Mouse (Mus musculus): ENCODE data around the gene Nsun3. TPM values are rescaled to one million over a fixed set of nuclear protein-coding genes. Genes with fewer than 3 reads are reported as not detected.
"Not testable (repeated sequence)": the region's sequence is repeated elsewhere in the genome, so short reads cannot be mapped to it uniquely, and the experiment has no call there.

Nsun3 gene
- total RNA-seq, 4 experiments from 2014 or later: 6.3 to 9.6 (median 6.7) TPM

DNA sequence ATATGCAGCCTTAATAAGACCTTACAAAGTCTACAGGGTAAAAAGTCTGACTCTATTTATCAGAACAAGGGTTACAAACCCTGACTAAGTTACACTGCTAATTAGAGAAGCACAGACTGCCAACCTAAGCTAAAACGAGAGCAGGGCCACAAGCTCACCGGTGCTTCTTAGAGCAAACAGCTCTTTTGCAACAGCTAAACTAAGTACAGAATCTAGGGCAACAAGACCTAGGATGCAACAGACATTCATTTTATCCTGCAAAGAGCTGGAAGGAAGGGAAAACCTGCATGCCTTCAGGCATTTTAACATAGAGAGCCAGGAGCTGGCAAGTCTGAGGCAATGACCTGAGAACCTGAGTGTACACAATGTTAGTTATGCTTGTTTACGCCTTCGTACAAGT, 33.5 kb downstream of the Nsun3 start:
- no peak for DNase-seq (ENCODE audit: low spot score)

DNA sequence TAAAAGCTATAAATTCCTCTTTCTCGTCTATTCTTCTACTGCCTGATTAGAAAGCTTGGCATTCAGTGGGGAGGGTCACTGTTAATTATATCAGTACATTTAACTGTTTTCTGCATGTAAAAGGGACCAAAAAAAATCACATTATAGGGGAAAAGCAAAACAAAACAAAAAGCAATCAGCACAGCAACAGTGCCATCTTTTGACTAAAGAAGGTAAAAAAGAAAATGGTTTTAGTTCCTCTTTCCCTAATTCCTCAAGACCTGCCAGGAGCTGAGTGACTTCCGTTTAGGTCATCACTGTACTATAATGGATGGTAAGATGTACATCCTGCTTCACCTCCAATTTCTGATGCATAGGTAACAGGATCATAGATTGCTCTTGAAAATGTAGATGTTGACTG, 40.7 kb downstream of the Nsun3 start:
- DNase-seq (ENCODE audit: low spot score): no peak

- DNase-seq (ENCODE audit: low spot score): no peak
Measured at GRCm38 (mm10) chr16:62734359-62734758, 52.3 kb downstream of the Nsun3 start.

DNA sequence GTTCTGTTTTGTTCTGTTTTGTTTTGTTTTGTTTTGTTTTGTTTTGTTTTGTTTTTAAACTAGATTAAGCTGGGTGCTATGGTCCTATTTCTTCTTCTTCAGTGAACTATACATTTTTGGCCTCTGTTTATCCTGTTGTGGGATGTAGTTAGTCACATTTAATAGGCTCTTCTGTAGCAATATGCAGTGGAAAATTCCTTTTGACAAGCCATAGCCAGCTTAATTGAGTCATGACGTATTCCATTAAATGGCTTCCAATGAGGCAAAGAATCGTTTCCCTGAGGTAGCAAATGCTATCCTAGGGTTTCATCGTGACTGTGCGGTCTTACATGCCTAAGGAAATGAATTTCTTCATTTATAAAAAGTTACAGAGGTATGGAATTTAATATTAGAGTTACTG, 56.3 kb downstream of the Nsun3 start:
- DNase-seq (ENCODE audit: low spot score): no peak

GRCm38 (mm10) chr16:62729846-62730245, 56.8 kb downstream of the Nsun3 start:
- DNase-seq (ENCODE audit: low spot score): no peak

- DNase-seq (ENCODE audit: low spot score): not testable (repeated sequence)
Measured at GRCm38 (mm10) chr16:62718255-62718654, 68.4 kb downstream of the Nsun3 start.

DNA sequence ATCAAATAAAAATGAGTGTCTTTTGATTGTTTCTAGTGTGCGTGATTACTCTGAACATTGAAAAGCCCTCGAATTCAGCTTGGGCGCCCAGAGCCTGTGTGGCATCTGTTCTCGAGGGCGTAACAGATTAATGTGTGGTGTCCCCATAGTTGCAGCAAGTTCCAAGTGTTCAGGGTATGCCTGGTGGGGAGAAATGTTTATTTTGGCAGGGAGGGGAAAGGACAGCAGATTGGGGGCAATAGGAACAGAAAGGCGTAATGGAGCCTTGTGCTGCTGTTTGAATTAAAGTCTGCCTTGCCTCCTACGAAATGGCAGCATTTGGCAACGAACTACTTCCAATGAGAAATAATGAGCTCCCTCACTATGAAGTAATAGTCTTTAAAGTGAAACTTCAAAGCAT, 96.2 kb downstream of the Nsun3 start:
- DNase-seq (ENCODE audit: low spot score): no peak

DNA sequence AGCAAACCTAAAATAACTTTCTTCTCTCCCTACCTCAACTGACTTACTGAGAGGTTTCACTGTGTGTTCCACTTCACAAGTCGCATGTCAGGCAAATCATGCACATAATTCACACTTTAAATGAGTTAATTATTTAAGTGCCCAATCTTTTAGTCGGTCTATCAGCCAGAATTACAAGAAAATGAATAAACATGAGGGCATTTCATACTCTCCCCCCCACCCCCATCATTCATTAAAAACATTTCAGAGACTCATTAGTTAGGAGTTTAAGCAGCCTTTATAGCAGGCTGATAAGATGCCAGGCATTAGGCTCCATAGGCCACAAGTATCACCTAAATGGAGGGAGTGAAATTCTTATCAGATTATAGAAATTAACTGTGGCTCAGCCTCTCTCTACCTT, 100.5 kb downstream of the Nsun3 start:
- DNase-seq (ENCODE audit: low spot score): no peak

DNA sequence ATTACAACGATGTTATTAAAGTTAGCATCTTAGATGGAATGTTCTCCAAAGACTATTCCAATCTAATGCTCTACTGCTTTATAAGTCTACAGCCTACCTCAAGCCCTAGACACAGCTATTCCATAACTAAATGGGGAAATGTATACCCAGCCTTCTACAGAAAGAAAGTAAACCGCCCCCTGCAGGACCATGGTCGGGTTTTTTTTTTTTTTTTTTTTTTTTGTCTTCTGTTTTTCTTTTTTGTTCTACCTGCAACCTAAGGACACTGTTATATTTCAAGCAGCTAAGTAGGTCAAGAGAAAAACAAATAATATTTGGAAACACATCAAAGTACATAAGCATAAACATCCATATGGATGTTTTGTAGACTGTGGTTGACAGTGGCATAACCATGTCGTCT, 101.1 kb downstream of the Nsun3 start:
- no peak for DNase-seq (ENCODE audit: low spot score)

Small RNA genes lying within 50 kb of the gene (microRNA-seq; reads per million reads assigned to microRNA genes)
- not detected for gene Gm25986

Other genes starting within 250 kb of the Nsun3 start
- not detected for gene Stx19, start 27.9 kb upstream of the Nsun3 start, total RNA-seq (2022)
- 1 to 10 TPM; 5.0 to 7.9 (median 6.5) TPM for gene Arl13b, start 60.2 kb upstream of the Nsun3 start, total RNA-seq (2022)
- 10 to 100 TPM; 14.0 to 19.0 (median 15.3) TPM for gene Pros1, start 67.5 kb upstream of the Nsun3 start, total RNA-seq (2022)